Mouse (Mus musculus): ENCODE measurements around the gene Rbm8a. TPM values are rescaled to one million over a fixed set of nuclear protein-coding genes. Genes with fewer than 3 reads are reported as not detected.
"Not testable (repeated sequence)": the region's sequence is repeated elsewhere in the genome, so short reads cannot be mapped to it uniquely, and the experiment has no call there.

Gene Rbm8a
- total RNA-seq, 2 experiments from 2014 or later, result 23.3 to 29.2 TPM

DNA sequence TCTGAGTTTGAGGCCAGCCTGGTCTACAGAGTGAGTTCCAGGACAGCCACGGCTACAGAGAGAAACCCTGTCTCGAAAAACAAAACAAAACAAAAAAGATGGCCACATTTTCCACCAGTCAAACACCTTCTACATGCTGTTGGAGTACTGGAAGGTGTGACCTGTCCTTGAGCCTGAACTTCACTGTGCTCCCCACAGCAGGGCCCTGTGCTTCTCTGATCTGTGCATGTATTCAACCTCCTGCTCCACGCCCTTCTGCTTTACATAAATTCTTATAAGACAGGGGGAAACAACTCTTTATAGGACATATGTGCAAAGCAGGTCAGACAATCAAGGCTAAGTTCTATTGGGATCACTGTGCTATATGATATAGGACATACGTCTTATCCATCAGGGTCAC is 6.5 kb upstream of the Rbm8a start:
- Histone ChIP-seq H3K27ac (no peak overlapping the region), H3K4me3 (no peak overlapping the region)
- TF ChIP-seq CTCF (IDR thresholded peaks at IDR 0.05), result no peak
- no peak for DNase-seq
- intact Hi-C loops (cut with DNase I), result no loop called here

DNA sequence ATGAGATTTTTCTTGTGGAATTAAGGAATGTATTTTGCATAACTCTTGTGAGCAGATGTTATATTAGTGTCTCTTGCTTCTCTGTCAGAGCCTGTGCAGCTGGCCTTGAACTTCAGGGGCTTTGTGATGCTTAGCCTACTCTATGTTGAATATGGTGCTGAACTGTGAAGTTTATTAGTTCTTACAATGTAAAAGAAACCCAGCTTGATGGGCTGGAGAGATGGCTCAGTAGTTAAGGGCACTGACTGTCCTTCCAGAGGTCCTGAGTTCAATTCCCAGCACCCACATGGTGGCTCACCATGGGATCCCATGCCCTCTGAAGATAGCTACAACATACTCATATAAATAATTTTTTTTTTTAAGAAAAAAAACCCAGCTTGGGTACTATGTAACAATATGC is 2.3 kb downstream of the Rbm8a start:
- no peak overlapping the region for H3K4me3 ChIP-seq
- intact Hi-C loops (cut with DNase I), result no loop called here
- DNase-seq, result no peak
- no peak for TF ChIP-seq CTCF (IDR thresholded peaks at IDR 0.05)
- H3K27ac ChIP-seq, result no peak overlapping the region

DNA sequence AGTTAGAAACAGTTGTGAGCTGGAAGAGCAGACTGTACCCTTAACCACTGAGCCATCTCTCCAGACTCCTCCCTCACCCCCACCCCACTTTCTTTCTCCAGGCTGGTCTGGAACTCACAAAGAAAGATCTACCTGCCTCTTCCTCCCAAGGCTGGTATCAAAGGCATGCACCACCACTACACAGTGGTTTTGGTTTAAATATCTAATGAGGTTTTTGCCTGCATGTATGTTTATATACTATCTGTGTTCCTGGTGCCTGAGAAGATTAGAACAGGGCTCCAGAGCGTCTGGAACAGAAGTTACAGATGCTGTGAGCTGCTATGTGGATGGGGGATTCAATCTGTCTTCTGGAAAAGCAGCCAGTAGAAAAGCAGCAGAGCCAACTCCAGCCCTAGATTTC is 4.3 kb downstream of the Rbm8a start:
- intact Hi-C loops (cut with DNase I), result no loop called here
- TF ChIP-seq CTCF (IDR thresholded peaks at IDR 0.05), result no peak
- H3K4me3 ChIP-seq, result no peak overlapping the region
- no peak for DNase-seq
- H3K27ac ChIP-seq, result no peak overlapping the region

GRCm38 (mm10) chr3:96634928-96635879 is 5.5 kb downstream of the Rbm8a start, which contains the start of the genes Pex11b and Gm42957:
Gene Pex11b, plus strand, starts transcription at chr3:96635376.
Gene Gm42957, plus strand, starts transcription at chr3:96635474.
- intact Hi-C loops (cut with DNase I), result no loop called here
- peak; percentile 92 for DNase-seq
- peak; percentile 63 for TF ChIP-seq CTCF (IDR thresholded peaks at IDR 0.05)
- Histone ChIP-seq H3K4me3 (peak within 1 kb of the TSS; percentile 85), H3K27ac (peak within 1 kb of the TSS; percentile 95)

- intact Hi-C loops (cut with DNase I), result no loop called here
- no peak for TF ChIP-seq CTCF (IDR thresholded peaks at IDR 0.05)
- H3K4me3 ChIP-seq, result peak overlapping the region; percentile 85
- DNase-seq, result no peak
- H3K27ac ChIP-seq, result peak overlapping the region; percentile 95
Observed at GRCm38 (mm10) chr3:96635906-96636305, 6.2 kb downstream of the Rbm8a start.

GRCm38 (mm10) chr3:96636448-96636847 is 6.7 kb downstream of the Rbm8a start:
- no peak for TF ChIP-seq CTCF (IDR thresholded peaks at IDR 0.05)
- DNase-seq, result no peak
- intact Hi-C loops (cut with DNase I), result no loop called here
- peak overlapping the region; percentile 85 for H3K4me3 ChIP-seq
- H3K27ac ChIP-seq, result peak overlapping the region; percentile 95

- intact Hi-C loops (cut with DNase I), result loop anchor here (2.0 kb wide), 1 partner anchor 58 kb away; no protein-coding TSS in a partner anchor
- peak; percentile 86 for TF ChIP-seq CTCF (IDR thresholded peaks at IDR 0.05)
- peak; percentile 68 for DNase-seq
- H3K27ac ChIP-seq, result no peak overlapping the region
- no peak overlapping the region for H3K4me3 ChIP-seq
Observed at GRCm38 (mm10) chr3:96639219-96639618, 9.5 kb downstream of the Rbm8a start.

DNA sequence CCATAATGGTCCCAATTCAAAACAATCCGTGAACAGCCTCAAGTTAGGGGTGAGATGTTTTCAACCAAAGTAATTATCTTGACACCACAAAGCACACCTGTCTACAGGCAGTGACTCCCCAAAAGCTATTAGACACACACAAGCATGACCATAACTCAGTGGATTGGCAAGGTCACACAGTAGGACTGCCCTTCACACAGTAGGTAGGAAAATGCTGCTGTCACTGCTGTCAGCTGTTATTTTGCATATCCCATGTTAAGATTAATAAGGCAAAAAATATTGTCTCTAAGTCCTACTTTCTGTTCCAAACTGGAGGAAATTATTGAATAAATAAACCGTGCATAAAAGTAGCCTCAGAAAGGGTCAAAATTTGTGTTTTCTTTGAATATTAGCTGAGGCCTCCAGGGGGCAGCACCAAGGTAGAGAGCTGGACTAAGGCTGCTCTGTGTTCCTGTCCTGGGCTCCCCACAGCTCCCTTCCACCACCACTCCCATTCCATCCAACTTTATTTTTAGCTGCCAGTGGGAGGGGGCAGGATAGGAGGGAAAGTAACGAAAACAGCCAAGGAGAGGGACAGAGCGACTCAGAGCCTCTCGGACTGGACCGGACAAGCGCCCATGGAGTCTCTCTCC is 15.4 kb downstream of the Rbm8a start, which contains the start of gene Itga10:
Gene Itga10, plus strand, starts transcription at position 567 of the 632 bp plus-strand sequence.
- Histone ChIP-seq H3K27ac (peak within 1 kb of the TSS; percentile 32; the same call in 1 of the 2 replicates), H3K4me3 (peak within 1 kb of the TSS; percentile 50)
- intact Hi-C loops (cut with DNase I), result no loop called here
- TF ChIP-seq CTCF (IDR thresholded peaks at IDR 0.05), result peak; percentile 72
- peak; percentile 45 for DNase-seq

DNA sequence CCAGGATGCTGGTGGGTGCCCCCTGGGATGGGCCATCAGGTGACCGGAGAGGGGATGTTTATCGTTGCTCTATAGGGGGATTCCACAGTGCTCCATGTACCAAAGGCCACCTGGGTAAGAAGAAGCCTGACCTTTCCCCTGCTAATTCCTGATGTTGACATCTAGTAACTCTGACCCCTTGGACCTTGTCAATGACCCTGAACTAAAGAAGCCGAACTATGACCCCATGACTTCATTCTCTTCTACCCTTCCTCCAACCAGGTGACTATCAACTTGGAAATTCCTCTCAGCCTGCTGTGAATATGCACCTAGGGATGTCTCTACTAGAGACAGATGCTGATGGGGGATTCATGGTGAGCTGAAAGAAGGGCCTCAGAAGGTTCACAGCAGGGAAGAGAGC is 17.6 kb downstream of the Rbm8a start:
- Histone ChIP-seq H3K27ac (no peak overlapping the region), H3K4me3 (no peak overlapping the region)
- intact Hi-C loops (cut with DNase I), result no loop called here
- DNase-seq, result no peak
- no peak for TF ChIP-seq CTCF (IDR thresholded peaks at IDR 0.05)

DNA sequence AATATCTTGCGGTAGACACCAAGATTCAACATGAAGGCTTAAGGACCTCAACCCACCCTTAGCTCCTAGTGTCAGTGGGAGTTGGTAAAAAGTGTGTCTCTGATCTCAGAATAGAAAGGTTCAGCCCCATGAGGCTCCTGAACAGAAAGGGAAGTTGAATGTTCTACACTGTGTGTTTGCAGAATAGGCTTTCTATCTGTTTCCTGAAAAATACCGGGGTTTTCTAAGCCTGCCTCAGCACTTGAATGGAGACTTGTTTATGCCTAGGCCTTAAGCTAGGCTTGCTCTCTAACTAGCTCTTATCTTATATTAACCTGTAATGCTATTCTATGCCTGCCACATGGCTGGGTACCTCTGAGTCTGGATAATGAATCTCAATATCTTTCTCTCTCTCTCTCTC is 31.2 kb downstream of the Rbm8a start:
- Histone ChIP-seq H3K27ac (no peak overlapping the region), H3K4me3 (no peak overlapping the region)
- intact Hi-C loops (cut with DNase I), result no loop called here
- no peak for DNase-seq
- TF ChIP-seq CTCF (IDR thresholded peaks at IDR 0.05), result no peak

- DNase-seq, result no peak
- intact Hi-C loops (cut with DNase I), result no loop called here
- H3K4me3 ChIP-seq, result peak overlapping the region; percentile 62; the same call in 1 of the 2 replicates
- H3K27ac ChIP-seq, result peak overlapping the region; percentile 67
- no peak for TF ChIP-seq CTCF (IDR thresholded peaks at IDR 0.05)
Observed at GRCm38 (mm10) chr3:96662731-96663316, 33.1 kb downstream of the Rbm8a start.

GRCm38 (mm10) chr3:96663432-96664239 is 33.9 kb downstream of the Rbm8a start:
- H3K27ac ChIP-seq, result peak overlapping the region; percentile 67
- peak; percentile 86 for TF ChIP-seq CTCF (IDR thresholded peaks at IDR 0.05)
- DNase-seq, result peak; percentile 85
- intact Hi-C loops (cut with DNase I), result no loop called here
- peak overlapping the region; percentile 62 for H3K4me3 ChIP-seq

DNA sequence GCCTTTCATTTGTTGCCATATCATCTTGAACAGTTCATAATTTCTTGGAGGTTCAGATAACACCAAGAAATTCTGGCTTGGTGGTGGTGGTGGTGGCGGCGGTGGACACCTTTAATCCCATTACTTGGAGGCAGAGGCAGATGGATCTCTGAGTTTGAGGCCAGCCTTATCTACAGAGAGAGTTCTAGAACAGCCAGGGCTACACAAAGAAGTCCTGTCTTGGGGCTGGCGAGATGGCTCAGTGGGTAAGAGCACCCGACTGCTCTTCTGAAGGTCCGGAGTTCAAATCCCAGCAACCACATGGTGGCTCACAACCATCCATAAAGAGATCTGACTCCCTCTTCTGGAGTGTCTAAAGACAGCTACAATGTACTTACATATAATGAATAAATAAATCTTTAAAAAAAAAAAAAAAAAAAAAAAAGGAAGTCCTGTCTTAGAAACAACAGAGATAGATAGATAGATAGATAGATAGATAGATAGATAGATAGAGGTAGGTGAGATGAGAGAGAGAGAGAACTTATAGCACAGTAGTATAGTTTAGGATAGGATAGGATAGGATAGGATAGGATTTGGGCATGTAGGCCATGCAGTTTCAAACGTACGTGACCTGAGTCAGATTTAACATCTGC is 36.1 kb downstream of the Rbm8a start:
- not testable (repeated sequence) for DNase-seq, H3K27ac ChIP-seq, H3K4me3 ChIP-seq
- intact Hi-C loops (cut with DNase I), result loop anchor here (5.0 kb wide), 1 partner anchor 41 kb away; the partner anchor contains the start of gene Nudt17
